Comparison of ENCODE assay signal across 12 mouse cellular contexts in the genomic region with DNA sequence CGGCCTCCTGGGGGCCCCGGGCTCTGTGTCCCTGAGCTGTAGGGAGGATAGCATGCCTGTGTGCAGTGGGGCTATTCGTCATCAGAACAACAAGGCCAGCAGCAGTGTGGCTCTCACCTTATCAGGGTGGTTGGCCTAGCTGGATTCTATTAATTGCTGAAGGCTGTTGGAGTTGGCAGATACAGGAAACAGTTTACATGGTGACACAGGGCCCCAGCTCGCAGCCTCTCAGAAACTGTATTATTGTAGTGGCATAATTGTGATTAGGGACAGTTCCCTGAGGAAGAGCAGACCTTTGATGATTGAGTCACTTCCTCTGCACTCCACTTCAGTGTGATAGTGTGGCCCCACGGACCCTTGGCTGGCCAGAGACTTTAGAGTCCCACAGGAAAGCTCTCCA.
DNase-seq lines count a peak whose midpoint lies in the region; ATAC-seq and TF ChIP-seq lines count a peak whose summit lies in the region.
"Had no signal": no experiment of that assay in that cellular context is flagged by ENCODE, and none has a peak within 500 bp of the region (broad histone marks: within the 10 kb centered on the region; RNA-seq: fewer than 3 reads in every experiment).

No protein-coding gene starts in this region.

- H3K4me1 ChIP-seq in limb, embryonic 11.5 days (ENCODE audit: control insufficient read depth, insufficient read depth, low read length): peaks cover 17% of the 10 kb centered on the region
- no peaks in the 10 kb centered on the region for H3K4me1 ChIP-seq in stomach, postnatal 0 days (replicated peaks; ENCODE audit: control insufficient read depth, insufficient read depth)

- H3K36me3 ChIP-seq in limb, embryonic 11.5 days (ENCODE audit: control insufficient read depth, insufficient read depth, low read length): no peaks in the 10 kb centered on the region
- H3K36me3 ChIP-seq in stomach, postnatal 0 days (ENCODE audit: control insufficient read depth, insufficient read depth, low read length): no peaks in the 10 kb centered on the region
- H3K36me3 ChIP-seq: lung, embryonic 15.5 days had no signal

- 31% methylated on average over 5 of the region's 5 CpGs for WGBS in limb, embryonic 11.5 days
- 38% methylated on average over 5 of the region's 5 CpGs for WGBS in stomach, postnatal 0 days

- H3K27ac ChIP-seq in limb, embryonic 11.5 days (replicated peaks; ENCODE audit: low read depth, low read length): peak overlapping the region; percentile 45; the same call in 1 of the 2 replicates
- peak overlapping the region; percentile 45; the same call in 1 of the 2 replicates for H3K27ac ChIP-seq in stomach, postnatal 0 days (replicated peaks)
- H3K27ac ChIP-seq: lung, embryonic 15.5 days had no signal

- DNase-seq in spleen, adult 12 weeks (ENCODE audit: low spot score): peak; percentile 38
- no peak for DNase-seq in spleen, adult 18-20 months
- DNase-seq in limb, embryonic 11.5 days (ENCODE audit: low spot score): no peak
- peak; percentile 54 for DNase-seq in stomach, postnatal 0 days (ENCODE audit: low spot score)
- DNase-seq in thymus, postnatal 36 days: no peak
- no peak for DNase-seq in right cerebral cortex, adult 2 months (ENCODE audit: low spot score in 2 of 2)
- DNase-seq: cerebellum, postnatal 10 days; forebrain, postnatal 0 days; kidney, adult 9 months had no signal

- peak; percentile 71 for ATAC-seq in granulocyte monocyte progenitor cell, adult 5-6 weeks (replicated peaks; ENCODE audit: poor library complexity, severe bottlenecking)
- no peak for ATAC-seq in limb, embryonic 11.5 days (ENCODE audit: insufficient number of reproducible peaks, low FRiP score, low TSS enrichment, low read depth)
- ATAC-seq in stomach, postnatal 0 days (ENCODE audit: low FRiP score, low TSS enrichment): peak; percentile 82
- no peak for ATAC-seq in cerebellum, adult (ENCODE audit: insufficient number of reproducible peaks, low FRiP score, low TSS enrichment)
- ATAC-seq: forebrain, postnatal 0 days had no signal

- H3K9ac ChIP-seq in limb, embryonic 11.5 days (ENCODE audit: low read length): no peak overlapping the region
- H3K9ac ChIP-seq in stomach, postnatal 0 days (ENCODE audit: low read length): no peak overlapping the region
- H3K9ac ChIP-seq: forebrain, postnatal 0 days; lung, embryonic 15.5 days had no signal

- no peaks in the 10 kb centered on the region for H3K27me3 ChIP-seq in limb, embryonic 11.5 days (ENCODE audit: control insufficient read depth, insufficient read depth, low read length)
- H3K27me3 ChIP-seq in stomach, postnatal 0 days (ENCODE audit: control insufficient read depth, insufficient read depth, low read length): no peaks in the 10 kb centered on the region
- H3K27me3 ChIP-seq: lung, embryonic 15.5 days had no signal

- TF ChIP-seq CTCF in stomach, postnatal 0 days (IDR thresholded peaks at IDR 0.05; ENCODE audit: low read depth): no peak

- H3K9me3 ChIP-seq in limb, embryonic 11.5 days (ENCODE audit: control insufficient read depth, low read length): no peaks in the 10 kb centered on the region
- H3K9me3 ChIP-seq in stomach, postnatal 0 days (ENCODE audit: control insufficient read depth, low read length): no peaks in the 10 kb centered on the region
- H3K9me3 ChIP-seq: lung, embryonic 15.5 days had no signal

- no peak for TF ChIP-seq EP300 in stomach, postnatal 0 days (optimal IDR thresholded peaks at IDR 0.05)

- no peak overlapping the region for H3K4me3 ChIP-seq in limb, embryonic 11.5 days (ENCODE audit: low read depth, low read length)
- no peak overlapping the region for H3K4me3 ChIP-seq in stomach, postnatal 0 days (ENCODE audit: low read depth, low read length)
- H3K4me3 ChIP-seq: lung, embryonic 15.5 days had no signal

- no peak overlapping the region for H3K4me2 ChIP-seq in limb, embryonic 11.5 days (ENCODE audit: low read depth, severe bottlenecking)
- H3K4me2 ChIP-seq in stomach, postnatal 0 days (replicated peaks; ENCODE audit: low read depth): no peak overlapping the region
- H3K4me2 ChIP-seq: lung, embryonic 15.5 days had no signal

Comparison
In these comparisons a context has a peak if more than half of its experiments do, and no peak if none do; other contexts are left out.
1. DNase-seq: peak in spleen, adult 12 weeks (single experiment) and stomach, postnatal 0 days (single experiment); none in spleen, adult 18-20 months (0 of 2), limb, embryonic 11.5 days (single experiment), thymus, postnatal 36 days (0 of 2) and right cerebral cortex, adult 2 months (0 of 2).
2. ATAC-seq: peak in granulocyte monocyte progenitor cell, adult 5-6 weeks (single experiment) and stomach, postnatal 0 days (single experiment); none in limb, embryonic 11.5 days (single experiment) and cerebellum, adult (single experiment).